Mouse (Mus musculus): ENCODE data around the gene Epas1. TPM values are rescaled to one million over a fixed set of nuclear protein-coding genes. Genes with fewer than 3 reads are reported as not detected.

Epas1 gene
- 10 to 100 TPM in 1 of 2 experiments, under 1 TPM in 1; 0.66 to 11.4 TPM for polyA plus RNA-seq (2017; shearing (Covaris generic))

GRCm38 (mm10) chr17:86753130-86753821, at the start of gene Epas1:
Gene Epas1 (plus strand): TSS chr17:86753700.

Other genes starting within 250 kb of the Epas1 start
- under 1 TPM; 0.43 to 0.70 TPM for gene Gm10309, start 248.5 kb upstream of the Epas1 start, polyA plus RNA-seq (2017; shearing (Covaris generic))
- gene Tmem247, start 163.6 kb downstream of the Epas1 start, polyA plus RNA-seq (2017; shearing (Covaris generic)), result not detected
- gene Atp6v1e2, start 194.2 kb downstream of the Epas1 start, polyA plus RNA-seq (2017; shearing (Covaris generic)), result under 1 TPM; 0.17 to 0.83 TPM
- gene Rhoq, start 209.4 kb downstream of the Epas1 start, polyA plus RNA-seq (2017; shearing (Covaris generic)), result 1 to 10 TPM; 4.4 to 5.6 TPM